Mouse (Mus musculus): ENCODE data around the gene Cttnbp2.
A peak's percentile ranks its signal among the peaks of the same experiment; 100 is the strongest.
"Not testable (repeated sequence)": the region's sequence is repeated elsewhere in the genome, so short reads cannot be mapped to it uniquely, and the experiment has no call there.

Cttnbp2 gene

DNA sequence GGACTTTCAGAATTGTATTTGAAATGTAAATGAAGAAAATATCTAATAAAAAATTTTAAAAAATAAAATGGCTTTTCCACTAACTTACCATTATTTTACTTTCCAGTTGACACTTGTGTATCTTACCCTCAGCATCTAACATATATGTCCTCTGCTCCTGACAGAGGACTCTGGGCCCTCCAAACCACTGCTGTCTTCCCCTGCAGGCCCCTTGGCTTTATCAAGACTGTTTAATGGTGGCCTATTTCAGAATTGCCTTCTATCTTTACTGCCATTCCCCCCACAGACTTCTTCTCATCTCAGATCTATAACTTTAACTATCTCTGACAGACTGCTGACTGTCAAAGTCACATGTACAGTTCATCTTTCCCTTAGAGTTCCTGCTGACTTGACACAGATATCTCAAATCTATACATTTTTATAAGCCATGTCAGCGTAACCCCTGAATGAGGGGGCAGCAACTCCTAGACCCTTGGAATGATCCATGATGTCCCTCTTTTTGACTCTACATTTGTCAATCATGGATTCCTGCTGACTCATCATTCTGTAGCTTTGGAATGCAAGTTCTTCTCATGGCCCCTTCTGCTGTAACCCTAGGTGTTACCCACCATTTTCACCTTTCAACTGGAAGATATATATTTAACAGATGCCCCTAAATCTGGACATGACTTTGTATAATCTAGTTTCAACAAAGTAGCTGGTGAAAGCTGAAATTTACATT is 103.0 kb downstream of the Cttnbp2 start:
- DNase-seq = no peak

DNA sequence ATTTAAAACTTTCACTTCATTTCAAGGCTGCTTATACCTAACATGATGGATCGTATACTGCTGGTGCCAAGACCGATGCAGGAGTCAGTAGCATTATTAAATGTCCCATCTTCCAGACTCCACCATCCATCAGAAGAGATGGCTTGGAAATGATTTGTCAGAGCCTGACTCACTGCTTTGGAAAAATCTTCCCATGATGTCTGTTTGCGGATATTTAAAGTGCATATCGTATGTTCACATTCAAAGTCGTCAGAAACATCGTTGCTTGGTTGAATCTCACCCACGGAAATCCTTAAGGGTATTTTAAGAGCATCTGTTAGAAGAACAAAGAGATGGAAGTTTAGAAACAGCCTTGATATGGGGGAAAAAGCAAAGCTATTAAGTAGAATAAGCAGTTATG is 106.2 kb downstream of the Cttnbp2 start:
- no peak for DNase-seq

DNA sequence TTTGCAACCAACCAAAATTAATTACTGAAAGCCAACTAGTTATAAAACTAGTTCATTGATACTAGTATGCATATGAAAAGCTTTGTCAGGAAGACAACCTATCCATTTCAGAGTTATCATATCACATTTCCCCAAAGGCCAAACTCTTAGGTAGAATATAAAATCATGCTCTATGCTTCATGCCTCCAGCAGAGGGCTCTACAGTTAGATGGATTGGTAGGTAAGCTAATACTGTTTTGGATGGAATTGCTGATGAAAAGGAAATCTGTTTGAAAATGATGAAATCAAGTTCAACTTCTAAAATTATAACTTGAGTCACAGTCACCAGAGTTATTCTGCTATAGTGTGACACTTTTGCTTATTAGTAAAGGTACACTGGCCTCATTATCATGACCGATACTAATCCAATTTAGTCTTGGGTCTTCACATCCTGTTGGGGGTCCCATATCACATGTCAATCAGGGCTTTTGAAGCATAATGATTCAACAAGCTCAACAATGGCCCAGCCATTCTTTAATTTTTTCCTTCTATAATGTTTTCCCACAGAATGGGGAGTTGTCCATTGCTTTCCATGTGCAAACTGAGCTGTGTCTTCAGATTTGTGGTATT is 113.5 kb downstream of the Cttnbp2 start:
- no peak for DNase-seq

DNA sequence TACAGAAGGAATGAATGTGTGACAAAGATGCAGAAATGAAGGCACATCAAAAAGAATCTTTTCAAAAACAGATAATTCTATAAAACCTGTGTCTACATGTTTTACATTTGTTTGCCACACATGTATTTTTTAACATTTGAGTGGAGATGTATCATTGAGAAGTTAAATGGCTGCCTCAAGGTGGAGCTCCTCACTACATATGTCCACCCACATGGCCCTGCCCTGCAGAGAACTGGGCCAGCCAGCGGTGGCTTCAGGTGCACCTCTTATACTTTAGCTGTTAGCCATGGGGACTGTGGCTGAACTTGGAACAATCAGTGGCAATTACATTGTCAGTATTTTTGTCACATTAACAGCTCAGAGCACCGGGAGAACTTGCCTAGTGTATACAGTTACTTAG is 133.3 kb downstream of the Cttnbp2 start:
- no peak for DNase-seq

DNA sequence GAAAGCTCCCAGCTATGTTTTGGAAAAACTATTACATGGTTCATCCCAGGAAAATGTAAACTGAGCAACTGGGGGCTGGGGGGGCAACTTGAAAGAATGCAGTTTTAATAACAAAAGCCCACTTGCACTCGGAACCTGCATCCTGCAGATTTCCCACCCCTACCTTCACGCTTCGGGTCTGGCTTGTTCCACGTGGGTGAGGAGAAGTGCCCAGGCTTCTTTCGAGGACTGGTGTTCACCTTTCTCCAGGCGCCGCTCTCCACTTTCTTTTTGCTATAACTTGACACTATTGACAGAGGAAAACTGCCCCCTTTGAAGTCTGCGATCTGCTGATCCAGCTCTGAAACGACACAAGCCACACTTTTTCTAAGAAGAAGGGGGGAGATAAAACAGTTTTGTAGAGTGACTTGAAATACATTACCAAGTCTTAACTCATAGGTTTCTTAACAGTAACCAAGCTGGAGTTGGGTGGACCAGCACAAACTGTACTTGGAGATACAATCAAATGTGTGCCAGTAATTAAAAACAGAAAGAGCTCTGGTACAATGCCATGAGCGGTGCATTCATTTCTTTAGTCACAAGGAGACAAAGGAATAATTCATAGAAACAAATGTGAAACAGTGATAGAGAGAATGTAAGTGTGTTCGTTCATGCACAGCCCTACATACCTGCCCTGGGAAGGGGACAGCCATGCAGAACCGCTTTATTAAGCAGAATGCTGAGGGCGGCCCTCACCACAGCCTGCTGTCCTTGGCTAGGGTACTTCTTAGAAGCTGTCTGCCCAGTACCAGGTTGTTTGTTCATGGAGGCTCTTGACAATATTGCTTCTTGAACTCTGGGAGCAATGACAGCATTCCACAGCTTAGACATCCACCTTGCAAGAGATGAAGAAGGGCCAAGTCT is 134.1 kb downstream of the Cttnbp2 start:
- DNase-seq = no peak

DNA sequence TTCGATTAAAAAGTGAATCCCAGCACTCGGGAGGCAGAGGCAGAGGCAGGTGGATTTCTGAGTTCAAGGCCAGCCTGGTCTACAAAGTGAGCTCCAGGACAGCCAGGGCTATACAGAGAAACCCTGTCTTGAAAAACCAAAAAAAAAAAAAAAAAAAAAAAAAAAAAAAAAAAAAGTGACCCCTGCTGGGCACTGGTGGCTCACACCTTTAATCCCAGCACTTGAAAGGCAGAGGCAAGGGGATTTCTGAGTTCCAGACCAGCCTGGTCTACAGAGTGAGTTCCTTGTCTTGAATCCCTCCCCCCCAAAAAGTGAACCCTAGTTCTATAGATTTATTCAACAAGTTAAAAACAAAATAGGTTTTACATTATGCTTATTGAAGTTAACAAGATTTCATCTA is 136.9 kb downstream of the Cttnbp2 start:
- DNase-seq = not testable (repeated sequence)

DNA sequence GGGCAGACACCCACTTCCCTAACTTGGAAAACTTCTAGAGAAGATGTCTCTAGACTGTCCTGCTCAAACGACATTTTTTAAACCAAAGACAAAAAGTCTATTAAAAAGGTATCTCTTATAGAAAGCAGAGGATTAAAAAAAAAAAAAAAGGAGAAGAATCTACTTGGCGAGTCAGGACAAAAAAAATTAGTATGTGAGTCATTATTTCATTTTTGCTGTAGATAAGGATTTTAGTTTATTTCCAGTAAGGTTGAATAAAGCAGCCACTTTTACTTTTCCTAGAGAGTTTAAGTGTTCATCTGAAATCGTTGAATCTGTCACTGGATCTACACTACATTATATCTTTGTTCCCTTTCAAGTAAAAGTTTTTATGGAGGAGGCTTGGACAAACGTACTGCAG is 139.9 kb downstream of the Cttnbp2 start:
- no peak for DNase-seq

DNA sequence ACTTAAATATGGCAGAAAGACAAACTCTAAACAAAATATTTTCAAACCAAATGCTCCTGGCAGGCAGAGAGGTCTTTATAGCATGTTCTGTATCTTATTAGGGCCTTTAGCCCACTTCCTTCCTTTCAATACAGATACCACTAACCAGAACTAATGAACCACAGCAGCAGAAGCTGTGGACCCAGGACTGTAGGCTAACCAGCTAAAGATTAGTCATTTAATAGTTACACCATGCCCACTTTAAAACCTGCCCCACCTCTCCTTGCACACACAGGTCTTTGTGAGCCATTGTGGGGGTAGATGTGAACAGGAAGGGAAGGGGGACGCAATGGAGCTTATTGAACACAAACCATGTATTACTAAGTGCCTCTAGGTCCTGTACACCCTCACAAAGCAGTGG is 141.0 kb downstream of the Cttnbp2 start:
- no peak for DNase-seq

DNA sequence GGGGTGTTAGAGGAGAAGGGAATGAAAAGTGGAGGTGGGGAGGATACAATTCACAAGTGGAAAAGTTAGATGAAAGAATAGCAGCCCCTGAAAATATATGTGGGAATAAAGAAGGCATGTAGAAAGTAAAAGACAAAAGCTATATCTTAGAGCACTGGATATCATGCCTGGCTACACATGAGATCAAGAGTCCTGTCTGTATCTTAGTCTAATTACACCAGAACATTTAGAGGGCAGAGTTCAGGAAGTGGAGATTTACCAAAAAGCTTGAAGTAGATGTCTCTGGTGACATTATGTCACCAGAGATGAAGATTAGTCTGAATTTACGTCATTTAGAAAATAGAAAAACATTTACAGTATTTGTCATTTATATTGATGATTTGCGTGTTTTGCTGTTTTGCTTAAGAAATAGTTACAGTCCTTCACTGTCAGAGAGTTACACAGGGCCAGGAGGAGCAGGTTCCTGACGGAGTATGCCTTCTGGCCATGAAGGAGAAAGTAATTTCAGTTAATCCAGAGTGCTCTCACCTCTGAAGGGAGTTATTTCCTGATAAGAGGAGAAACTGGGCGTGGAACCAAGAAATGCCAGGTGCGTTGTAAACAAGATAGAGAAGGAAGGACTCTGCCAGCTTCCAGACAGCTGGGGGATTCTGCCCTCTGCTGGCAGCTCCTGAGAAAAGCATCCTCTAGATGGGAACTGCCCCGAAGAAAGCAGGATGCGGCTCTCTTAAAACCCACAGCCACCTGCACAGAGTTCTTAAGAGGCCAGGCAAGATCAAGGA is 142.0 kb downstream of the Cttnbp2 start:
- DNase-seq = peak; percentile 61

DNA sequence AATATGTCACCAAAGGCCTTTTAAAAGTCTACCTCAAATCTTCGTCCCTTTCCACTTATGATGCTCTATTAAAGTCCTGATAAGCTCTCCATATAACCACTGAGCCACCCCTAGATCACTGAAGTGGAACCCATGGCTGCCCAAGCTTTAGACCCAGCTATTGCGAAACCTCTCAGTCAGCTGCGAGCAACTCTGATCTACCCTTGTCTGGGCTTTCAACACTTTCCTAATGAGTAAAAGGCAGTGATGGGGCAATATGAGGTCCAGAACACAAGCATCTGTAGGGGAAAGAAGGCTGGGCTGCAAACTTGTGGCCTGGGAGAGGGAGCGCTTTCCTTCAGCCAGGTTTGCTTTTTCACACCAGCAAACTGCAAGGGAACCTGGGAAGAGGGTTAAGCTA is 144.9 kb downstream of the Cttnbp2 start:
- no peak for DNase-seq

DNA sequence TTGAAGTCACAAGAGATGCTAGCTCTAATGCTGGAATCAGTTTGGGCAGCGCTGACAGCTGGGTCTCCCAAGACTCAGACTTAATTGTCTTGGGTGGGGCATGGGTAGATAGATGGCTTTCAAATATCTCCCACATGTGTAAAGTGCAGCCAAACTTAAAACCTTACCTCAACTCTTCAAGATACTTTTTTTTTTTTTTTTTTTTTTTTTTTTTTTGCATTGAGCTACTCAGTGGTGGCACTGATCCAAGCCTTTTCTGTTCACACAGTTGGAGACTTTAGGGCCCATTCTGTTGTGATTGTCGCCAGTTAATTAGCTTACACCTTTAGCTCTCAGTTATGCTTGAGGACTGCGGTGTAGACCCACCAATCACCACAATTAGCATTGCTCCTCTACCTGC is 145.6 kb downstream of the Cttnbp2 start:
- no peak for DNase-seq

DNA sequence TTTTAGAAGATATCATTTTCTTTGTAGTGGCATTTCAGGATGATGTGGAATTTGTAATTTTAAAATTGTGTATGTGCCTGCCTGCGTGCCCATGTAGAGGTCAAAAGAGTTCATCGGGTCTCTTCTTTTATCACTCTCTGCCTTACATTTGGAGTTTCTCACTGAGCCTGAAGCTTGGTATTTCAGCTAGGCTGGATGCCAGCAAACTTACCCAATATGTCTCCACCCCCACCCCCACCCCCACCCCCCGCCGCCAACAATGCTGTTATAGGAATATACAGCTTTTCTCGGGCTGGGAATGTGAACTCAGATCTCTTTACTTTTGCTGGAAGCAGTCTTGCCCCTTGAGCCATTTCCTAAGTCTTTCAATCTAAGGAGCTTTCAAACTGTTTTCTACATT is 152.4 kb downstream of the Cttnbp2 start:
- DNase-seq = no peak

DNA sequence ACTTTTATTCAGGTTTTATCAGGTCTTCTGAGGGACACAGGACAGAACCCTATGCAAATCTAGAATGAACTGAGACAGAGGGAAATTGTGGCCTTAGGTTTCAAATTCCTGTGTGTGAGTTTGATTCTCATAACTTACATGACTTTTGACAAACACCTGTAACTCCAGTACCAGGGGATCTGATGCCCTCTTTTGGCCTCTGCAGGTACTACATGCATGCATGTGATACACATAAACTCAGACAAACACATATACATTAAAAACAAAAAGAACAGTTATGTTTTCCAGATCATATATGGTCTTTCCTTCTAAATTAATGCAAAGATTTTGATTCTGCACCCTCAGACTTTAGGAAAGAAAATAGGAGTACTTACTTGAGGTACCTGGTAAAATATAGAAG is 153.7 kb downstream of the Cttnbp2 start:
- no peak for DNase-seq

DNA sequence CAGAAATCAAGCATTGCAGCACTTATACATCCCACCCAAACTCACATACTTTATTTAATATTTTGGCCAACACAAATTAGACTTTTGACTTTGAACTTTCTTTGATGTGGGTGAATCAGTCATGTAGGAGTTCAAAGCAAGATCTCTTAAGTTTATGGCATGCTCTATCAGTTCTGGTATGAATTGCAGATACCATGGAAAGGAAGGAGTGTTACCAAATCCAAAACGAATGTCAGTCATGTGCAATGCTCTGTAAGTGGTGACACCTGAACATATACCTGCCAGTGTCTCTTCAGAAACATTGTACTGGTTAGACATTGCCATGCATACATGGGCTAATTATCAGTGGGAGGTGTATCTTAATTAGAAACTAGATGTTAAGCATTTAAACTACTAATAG is 154.5 kb downstream of the Cttnbp2 start:
- no peak for DNase-seq

DNA sequence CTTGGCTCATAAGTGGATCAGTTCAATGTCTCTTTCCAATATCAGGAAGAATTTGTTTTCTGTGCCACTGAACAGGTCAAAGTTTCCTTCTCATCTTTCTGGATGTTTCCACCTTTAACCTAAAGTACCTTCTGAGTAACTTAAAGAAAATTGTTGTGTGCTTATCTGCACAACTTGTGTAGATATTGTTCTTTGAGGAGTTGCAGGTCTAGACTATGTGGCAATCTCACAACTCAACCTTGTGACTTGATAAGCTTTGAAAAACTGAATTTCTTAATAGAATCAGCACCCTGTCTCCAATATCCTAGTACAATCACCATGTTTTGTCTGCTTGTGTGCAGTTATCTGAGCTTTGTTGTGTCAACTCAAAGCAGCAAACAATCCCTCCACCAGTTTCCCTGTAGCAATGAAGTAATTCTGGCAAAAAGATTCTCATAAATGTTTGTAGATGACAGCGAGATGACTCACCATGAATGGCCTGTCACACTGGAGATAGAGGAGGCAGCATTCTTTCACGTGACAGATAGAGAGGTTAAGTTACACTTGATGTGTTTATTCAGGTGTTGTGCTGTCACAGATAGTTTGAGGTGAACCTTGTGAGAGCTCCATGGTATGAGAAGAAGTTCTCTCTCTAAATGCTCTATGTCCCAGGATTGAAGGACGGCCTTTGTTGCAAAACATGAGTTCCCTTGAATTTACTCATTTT is 165.3 kb downstream of the Cttnbp2 start:
- no peak for DNase-seq

DNA sequence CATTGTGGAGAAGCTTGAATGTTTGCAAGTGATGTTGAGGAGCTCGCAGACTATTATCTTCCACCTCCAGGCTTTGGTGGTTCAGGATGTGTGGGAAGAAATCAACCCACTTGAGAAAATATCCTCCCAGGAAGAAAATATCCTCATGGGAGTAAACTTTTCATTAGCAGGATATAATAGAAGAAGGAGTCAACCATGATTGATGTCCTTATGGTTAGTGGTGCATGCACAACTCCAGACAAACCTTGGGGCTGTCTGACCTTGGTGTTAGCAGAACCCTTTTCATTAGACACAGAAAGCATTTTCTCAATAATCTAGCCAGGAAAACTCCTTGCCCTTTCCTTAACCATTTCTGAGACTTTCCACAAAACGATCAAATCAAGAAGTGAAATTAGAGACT is 170.4 kb downstream of the Cttnbp2 start:
- no peak for DNase-seq

DNA sequence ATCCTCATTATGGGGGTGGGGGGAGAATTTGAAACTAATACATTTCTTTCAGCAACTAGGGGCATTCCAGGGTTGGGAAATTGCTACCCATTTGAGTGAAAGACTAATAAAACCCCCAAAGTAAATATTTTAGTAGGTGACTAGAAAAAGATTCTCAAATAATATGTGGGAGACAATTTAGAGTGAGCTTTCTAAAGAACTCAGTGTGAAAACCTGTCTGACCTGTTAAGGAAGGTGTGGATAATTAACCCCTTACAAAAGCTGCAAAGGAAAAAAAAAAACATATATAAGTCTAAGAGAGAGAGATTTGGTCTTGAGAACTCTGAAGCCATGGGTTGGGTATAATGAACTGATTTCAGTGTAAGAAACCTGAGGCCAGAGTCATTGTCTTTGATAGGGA is 176.3 kb downstream of the Cttnbp2 start:
- no peak for DNase-seq

DNA sequence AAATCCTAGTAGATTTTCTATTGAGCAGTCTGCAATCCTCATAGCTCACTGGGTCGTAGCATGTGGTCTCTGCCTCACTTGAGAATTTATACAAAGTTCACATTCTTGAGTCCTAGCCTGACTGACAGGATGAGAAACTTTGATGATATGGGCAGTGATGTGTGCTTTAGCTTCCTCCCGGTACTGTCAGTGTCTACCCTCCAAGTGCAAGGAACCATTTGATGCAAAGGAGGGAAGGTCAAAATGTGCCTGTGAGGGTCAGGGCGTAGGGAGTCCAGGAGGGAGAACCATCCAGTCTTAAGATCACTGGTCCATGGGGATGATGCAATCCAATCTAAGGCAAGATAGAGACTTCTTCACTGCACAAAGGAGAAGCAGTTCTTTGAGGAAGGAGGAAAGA is 179.2 kb downstream of the Cttnbp2 start:
- no peak for DNase-seq

DNA sequence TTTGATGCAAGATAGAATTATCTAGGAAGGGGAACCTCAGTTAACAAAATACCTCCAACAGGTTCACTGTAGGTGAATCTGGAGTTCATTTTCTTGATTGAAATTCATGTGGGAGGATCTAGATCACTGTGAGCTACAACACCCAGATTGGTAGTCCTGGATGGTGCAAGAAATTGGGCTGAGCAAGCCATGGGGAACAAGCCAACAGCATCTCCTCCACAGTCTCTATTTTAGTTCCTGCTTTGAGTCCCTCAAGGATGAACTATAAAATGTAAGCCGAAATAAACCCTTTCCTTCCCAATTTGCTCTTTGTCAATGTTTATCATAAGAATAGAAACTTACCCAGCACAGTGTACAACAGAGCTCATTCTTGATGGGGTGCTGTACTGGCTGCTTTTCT is 191.7 kb downstream of the Cttnbp2 start:
- no peak for DNase-seq
